Mouse (Mus musculus): ENCODE measurements around the gene Plcd1. TPM values are rescaled to one million over a fixed set of nuclear protein-coding genes. Genes with fewer than 3 reads are reported as not detected.

Plcd1 gene
- polyA plus RNA-seq, 1 experiment from 2014 or later, result 25.0 TPM

DNA sequence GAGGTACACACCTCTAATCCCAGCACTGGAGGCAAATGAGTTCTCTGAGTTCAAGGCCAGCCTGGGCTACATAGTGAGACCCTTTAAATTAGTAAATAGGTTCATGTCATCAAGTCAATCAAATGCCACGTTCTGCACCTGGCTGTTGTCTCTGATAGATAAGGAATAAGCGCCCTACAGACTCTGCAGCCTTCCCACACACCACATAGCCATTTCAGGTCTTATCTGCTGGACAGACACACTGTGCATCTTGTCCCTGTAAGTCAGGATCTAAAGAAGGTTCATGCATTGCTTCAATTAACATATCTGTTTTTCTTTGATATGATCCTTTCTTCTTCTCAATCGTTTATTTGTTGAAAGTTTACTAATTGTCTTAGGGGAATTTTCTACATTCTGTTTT lies 54.7 kb downstream of the Plcd1 start:
- Histone ChIP-seq H3K4me2 (no peak overlapping the region), H3K4me3 (no peak overlapping the region), H3K27me3 (no peaks in the 10 kb centered on the region), H3K36me3 (peaks cover 29% of the 10 kb centered on the region), H3K9ac (no peak overlapping the region), H3K27ac (replicated peaks) (no peak overlapping the region), H3K4me1 (replicated peaks) (peaks cover 47% of the 10 kb centered on the region), H3K9me3 (no peaks in the 10 kb centered on the region)
- 94% methylated on average over 3 of the region's 3 CpGs for WGBS
- no peak for ATAC-seq (ENCODE audit: low read depth)

- Histone ChIP-seq H3K9ac (no peak overlapping the region), H3K4me3 (no peak overlapping the region), H3K27me3 (no peaks in the 10 kb centered on the region), H3K4me1 (replicated peaks) (peaks cover 61% of the 10 kb centered on the region), H3K36me3 (peaks cover 23% of the 10 kb centered on the region), H3K4me2 (no peak overlapping the region), H3K9me3 (no peaks in the 10 kb centered on the region), H3K27ac (replicated peaks) (peak overlapping the region; percentile 52)
- WGBS, result 65% methylated on average over 15 of the region's 15 CpGs
- no peak for ATAC-seq (ENCODE audit: low read depth)
These were observed 56.1 kb downstream of the Plcd1 start for GRCm38 (mm10) chr9:119037076-119037730.

DNA sequence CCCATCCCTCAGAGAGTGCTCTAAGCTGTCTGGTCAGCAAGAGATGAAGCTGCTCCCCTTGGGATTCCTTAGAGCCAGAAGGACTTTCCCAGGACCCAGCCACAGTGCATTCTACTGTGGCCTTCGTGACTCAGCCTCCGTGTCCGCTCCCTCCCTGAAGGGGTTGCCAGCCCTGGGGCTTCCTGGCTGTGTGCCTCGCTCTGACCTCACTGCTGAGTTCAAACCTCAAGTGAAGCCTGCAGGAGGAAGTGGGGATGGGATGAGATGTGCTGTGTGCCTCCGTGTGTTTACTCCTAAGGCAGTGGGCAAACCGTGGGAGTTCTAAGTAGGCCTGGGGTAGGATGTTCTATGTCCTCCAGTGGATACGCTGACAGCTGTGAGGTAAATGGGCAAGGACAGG lies 57.5 kb downstream of the Plcd1 start:
- H3K4me3 ChIP-seq, result no peak overlapping the region
- no peaks in the 10 kb centered on the region for H3K27me3 ChIP-seq
- peaks cover 16% of the 10 kb centered on the region; the same call in 1 of the 2 replicates for H3K36me3 ChIP-seq
- H3K4me1 ChIP-seq (replicated peaks), result peaks cover 72% of the 10 kb centered on the region
- WGBS, result 75% methylated on average over 7 of the region's 7 CpGs
- ATAC-seq (ENCODE audit: low read depth), result no peak
- H3K9me3 ChIP-seq, result no peaks in the 10 kb centered on the region
- no peak overlapping the region for H3K9ac ChIP-seq
- peak overlapping the region; percentile 82; the same call in 1 of the 2 replicates for H3K27ac ChIP-seq (replicated peaks)
- H3K4me2 ChIP-seq, result no peak overlapping the region

GRCm38 (mm10) chr9:119034676-119035665 lies 58.3 kb downstream of the Plcd1 start:
- H3K9ac ChIP-seq, result 0 out of 2 replicates have a peak overlapping the region, but pooled peaks have one; percentile 26
- no peaks in the 10 kb centered on the region for H3K9me3 ChIP-seq
- no peak overlapping the region for H3K4me3 ChIP-seq
- WGBS, result 62% methylated on average over 29 of the region's 29 CpGs
- no peak for ATAC-seq (ENCODE audit: low read depth)
- peak overlapping the region; percentile 82 for H3K27ac ChIP-seq (replicated peaks)
- H3K4me2 ChIP-seq, result no peak overlapping the region
- H3K4me1 ChIP-seq (replicated peaks), result peaks cover 66% of the 10 kb centered on the region
- H3K27me3 ChIP-seq, result no peaks in the 10 kb centered on the region
- H3K36me3 ChIP-seq, result peaks cover 10% of the 10 kb centered on the region; the same call in 1 of the 2 replicates

- Histone ChIP-seq H3K27ac (replicated peaks) (peak overlapping the region; percentile 82), H3K4me3 (no peak overlapping the region), H3K9me3 (no peaks in the 10 kb centered on the region), H3K36me3 (peaks cover 9% of the 10 kb centered on the region; the same call in 1 of the 2 replicates), H3K27me3 (no peaks in the 10 kb centered on the region), H3K4me1 (replicated peaks) (peaks cover 68% of the 10 kb centered on the region), H3K4me2 (no peak overlapping the region), H3K9ac (no peak overlapping the region)
- ATAC-seq (ENCODE audit: low read depth), result peak; percentile 51
- WGBS, result 71% methylated on average over 8 of the region's 8 CpGs
These were observed 59.2 kb downstream of the Plcd1 start for GRCm38 (mm10) chr9:119034069-119034468.

GRCm38 (mm10) chr9:119033111-119033921 lies 60.0 kb downstream of the Plcd1 start:
- peaks cover 68% of the 10 kb centered on the region for H3K4me1 ChIP-seq (replicated peaks)
- peak; percentile 80 for ATAC-seq (ENCODE audit: low read depth)
- no peaks in the 10 kb centered on the region for H3K9me3 ChIP-seq
- no peak overlapping the region for H3K4me3 ChIP-seq
- H3K27me3 ChIP-seq, result no peaks in the 10 kb centered on the region
- no peak overlapping the region for H3K4me2 ChIP-seq
- peak overlapping the region; percentile 82 for H3K27ac ChIP-seq (replicated peaks)
- WGBS, result 62% methylated on average over 19 of the region's 19 CpGs
- 0 out of 2 replicates have a peak, but pooled peaks cover 5% of the 10 kb centered on the region for H3K36me3 ChIP-seq
- H3K9ac ChIP-seq, result peak overlapping the region; percentile 9; the same call in 1 of the 2 replicates

GRCm38 (mm10) chr9:119032538-119032937 lies 60.8 kb downstream of the Plcd1 start:
- no peaks in the 10 kb centered on the region for H3K9me3 ChIP-seq
- H3K4me3 ChIP-seq, result no peak overlapping the region
- 0 out of 2 replicates have a peak, but pooled peaks cover 5% of the 10 kb centered on the region for H3K36me3 ChIP-seq
- H3K4me1 ChIP-seq (replicated peaks), result peaks cover 66% of the 10 kb centered on the region
- no peaks in the 10 kb centered on the region for H3K27me3 ChIP-seq
- no peak overlapping the region for H3K4me2 ChIP-seq
- H3K27ac ChIP-seq (replicated peaks), result peak overlapping the region; percentile 82
- ATAC-seq (ENCODE audit: low read depth), result no peak
- WGBS, result 43% methylated on average over 9 of the region's 9 CpGs
- peak overlapping the region; percentile 9; the same call in 1 of the 2 replicates for H3K9ac ChIP-seq

- 75% methylated on average over 14 of the region's 14 CpGs for WGBS
- no peak for ATAC-seq (ENCODE audit: low read depth)
- peak overlapping the region; percentile 82 for H3K27ac ChIP-seq (replicated peaks)
- 0 out of 2 replicates have a peak overlapping the region, but pooled peaks have one; percentile 9 for H3K9ac ChIP-seq
- no peaks in the 10 kb centered on the region for H3K9me3 ChIP-seq
- no peaks in the 10 kb centered on the region for H3K27me3 ChIP-seq
- H3K4me1 ChIP-seq (replicated peaks), result peaks cover 60% of the 10 kb centered on the region
- no peak overlapping the region for H3K4me2 ChIP-seq
- peaks cover 3% of the 10 kb centered on the region; the same call in 1 of the 2 replicates for H3K36me3 ChIP-seq
- H3K4me3 ChIP-seq, result no peak overlapping the region
These were observed 61.5 kb downstream of the Plcd1 start for GRCm38 (mm10) chr9:119031772-119032171.

- no peaks in the 10 kb centered on the region for H3K27me3 ChIP-seq
- no peaks in the 10 kb centered on the region for H3K9me3 ChIP-seq
- no peak overlapping the region for H3K9ac ChIP-seq
- no peak overlapping the region for H3K4me3 ChIP-seq
- no peak overlapping the region for H3K27ac ChIP-seq (replicated peaks)
- peaks cover 3% of the 10 kb centered on the region; the same call in 1 of the 2 replicates for H3K36me3 ChIP-seq
- H3K4me2 ChIP-seq, result no peak overlapping the region
- peaks cover 52% of the 10 kb centered on the region for H3K4me1 ChIP-seq (replicated peaks)
- ATAC-seq (ENCODE audit: low read depth), result no peak
- WGBS, result 82% methylated on average over 4 of the region's 4 CpGs
These were observed 62.3 kb downstream of the Plcd1 start for GRCm38 (mm10) chr9:119031038-119031437.

GRCm38 (mm10) chr9:119029568-119029967 lies 63.7 kb downstream of the Plcd1 start:
- Histone ChIP-seq H3K36me3 (peaks cover 3% of the 10 kb centered on the region; the same call in 1 of the 2 replicates), H3K9ac (no peak overlapping the region), H3K4me2 (no peak overlapping the region), H3K27me3 (no peaks in the 10 kb centered on the region), H3K4me3 (no peak overlapping the region), H3K4me1 (replicated peaks) (peaks cover 38% of the 10 kb centered on the region), H3K27ac (replicated peaks) (no peak overlapping the region), H3K9me3 (no peaks in the 10 kb centered on the region)
- no peak for ATAC-seq (ENCODE audit: low read depth)
- WGBS, result 50% methylated on average over 7 of the region's 7 CpGs
